Mouse (Mus musculus): ENCODE results near the gene Gpr160.
"Not testable (repeated sequence)": the region's sequence is repeated elsewhere in the genome, so short reads cannot be mapped to it uniquely, and the experiment has no call there.

Gene Gpr160

DNA sequence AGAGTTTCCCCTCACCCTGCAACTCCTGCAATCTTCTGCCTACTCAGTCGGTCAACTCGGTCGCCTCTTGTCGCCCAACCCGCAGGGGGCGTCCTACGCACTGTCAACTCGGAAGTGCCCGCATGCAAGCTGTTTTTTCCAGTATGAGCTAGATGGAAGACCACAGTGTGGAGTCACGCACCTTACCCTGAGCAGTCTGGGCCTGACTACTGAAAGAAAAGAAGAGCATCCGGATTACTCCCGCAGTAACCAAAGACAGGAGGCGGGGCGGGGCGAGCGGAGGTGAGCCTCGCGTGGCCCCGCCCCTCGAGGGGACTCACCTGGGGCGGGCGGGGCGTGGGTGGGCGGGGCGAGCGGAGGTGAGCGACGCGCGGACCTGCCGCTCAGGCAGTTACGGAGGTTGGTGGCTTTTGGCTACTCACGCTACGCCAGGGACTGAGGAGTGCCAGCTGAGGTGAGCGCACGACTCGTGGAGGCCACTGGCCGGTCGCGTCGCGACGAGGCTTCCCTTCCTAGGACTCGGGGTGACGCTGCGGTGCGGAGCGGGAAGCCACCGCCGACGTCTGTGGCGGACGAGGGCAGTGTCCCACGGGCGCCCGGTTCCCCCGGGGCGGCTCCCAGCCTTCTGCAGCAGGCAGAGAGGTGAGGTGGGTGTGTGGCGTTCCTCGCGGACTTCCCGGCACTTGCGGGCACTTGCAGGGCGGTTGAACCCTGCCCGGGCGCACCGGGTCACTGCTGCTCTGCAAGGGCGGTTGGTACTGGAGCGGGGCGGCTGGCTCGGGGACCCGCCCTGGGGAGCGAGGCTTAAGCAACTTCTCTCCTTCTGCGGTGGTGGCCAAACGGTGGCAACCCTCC is at the start of gene Gpr160:
TSS of gene Gpr160 (plus strand) at position 347 of the 855 bp plus-strand sequence.
- peak; percentile 50 for DNase-seq (ENCODE audit: low read depth)

DNA sequence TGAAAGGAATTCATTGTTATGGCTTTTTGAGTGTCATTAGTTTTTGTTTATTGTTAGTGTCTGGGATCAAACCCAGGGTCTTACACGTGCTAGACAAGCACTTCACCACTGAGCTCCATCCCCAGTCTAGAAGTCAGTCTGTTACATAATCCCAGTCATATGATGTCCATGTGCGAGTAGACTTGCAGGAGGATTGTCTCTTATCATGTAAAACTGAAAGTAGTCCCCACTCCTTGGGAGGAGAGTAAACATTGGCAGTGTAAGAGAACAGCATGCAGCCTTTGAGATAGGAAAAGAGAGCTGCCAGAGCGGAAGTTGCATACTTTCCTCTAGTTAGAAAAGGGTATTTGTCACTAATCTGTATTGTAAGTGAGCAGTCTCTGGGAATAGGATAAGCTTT is 42.9 kb upstream of the Gpr160 start:
- DNase-seq (ENCODE audit: low read depth) = no peak

DNA sequence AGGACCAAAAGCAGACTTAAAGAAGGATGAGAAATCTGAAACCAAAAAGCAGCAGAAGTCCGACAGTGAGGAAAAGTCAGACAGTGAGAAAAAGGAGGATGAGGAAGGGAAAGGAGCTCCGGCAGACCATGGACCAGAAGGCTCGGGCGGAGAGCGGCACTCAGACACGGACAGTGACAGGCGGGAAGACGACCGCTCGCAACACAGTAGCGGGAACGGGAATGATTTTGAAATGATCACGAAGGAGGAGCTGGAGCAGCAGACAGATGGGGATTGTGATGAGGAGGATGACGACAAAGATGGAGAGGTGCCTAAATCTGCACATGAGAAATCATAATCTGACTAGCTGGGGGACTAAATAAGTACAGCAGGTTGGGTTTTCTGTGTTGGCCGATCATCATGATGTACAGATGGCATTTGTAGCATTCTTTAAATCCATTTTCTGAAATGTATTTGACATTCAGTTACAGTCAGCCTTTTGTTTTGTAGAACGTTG is 37.1 kb upstream of the Gpr160 start:
- no peak for DNase-seq (ENCODE audit: low read depth)

DNA sequence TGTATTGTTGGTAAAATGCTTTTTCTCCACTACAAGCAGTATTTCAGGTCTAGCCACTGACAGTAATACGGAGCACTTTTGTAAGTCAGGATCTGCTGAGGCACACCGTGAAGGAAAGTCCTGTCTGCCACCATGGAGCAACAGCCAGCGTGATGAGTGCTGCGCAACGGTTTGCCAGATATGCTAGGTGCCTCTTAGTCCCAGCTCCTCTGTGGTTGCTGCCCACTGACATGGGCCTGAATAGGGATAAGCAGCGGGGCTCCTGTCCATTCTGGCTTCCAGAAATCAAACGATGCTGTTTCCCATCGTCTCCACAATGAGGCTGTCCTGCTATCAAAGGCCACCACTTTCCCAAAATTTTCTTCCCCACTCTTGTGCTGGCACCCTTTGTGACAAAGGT is 33.6 kb upstream of the Gpr160 start:
- DNase-seq (ENCODE audit: low read depth) = no peak

DNA sequence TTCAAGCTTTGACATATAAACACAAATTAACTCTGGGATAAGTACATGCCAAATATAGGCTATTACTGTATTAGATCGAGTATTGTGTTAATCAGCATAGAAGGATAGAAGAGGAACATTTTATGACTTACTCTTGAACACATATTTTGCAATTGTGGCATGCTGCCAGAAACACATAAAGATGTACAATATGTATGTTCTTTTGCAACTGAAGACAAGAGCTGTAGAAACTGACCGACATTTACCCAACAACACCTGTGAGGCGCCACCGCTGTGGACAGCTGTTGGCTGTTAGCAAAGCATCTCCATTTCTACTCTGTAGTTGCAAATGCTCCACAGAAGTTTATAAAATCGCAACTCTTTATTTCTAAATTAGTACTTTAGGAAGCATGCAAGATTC is 29.7 kb upstream of the Gpr160 start:
- DNase-seq (ENCODE audit: low read depth) = peak; percentile 38

DNA sequence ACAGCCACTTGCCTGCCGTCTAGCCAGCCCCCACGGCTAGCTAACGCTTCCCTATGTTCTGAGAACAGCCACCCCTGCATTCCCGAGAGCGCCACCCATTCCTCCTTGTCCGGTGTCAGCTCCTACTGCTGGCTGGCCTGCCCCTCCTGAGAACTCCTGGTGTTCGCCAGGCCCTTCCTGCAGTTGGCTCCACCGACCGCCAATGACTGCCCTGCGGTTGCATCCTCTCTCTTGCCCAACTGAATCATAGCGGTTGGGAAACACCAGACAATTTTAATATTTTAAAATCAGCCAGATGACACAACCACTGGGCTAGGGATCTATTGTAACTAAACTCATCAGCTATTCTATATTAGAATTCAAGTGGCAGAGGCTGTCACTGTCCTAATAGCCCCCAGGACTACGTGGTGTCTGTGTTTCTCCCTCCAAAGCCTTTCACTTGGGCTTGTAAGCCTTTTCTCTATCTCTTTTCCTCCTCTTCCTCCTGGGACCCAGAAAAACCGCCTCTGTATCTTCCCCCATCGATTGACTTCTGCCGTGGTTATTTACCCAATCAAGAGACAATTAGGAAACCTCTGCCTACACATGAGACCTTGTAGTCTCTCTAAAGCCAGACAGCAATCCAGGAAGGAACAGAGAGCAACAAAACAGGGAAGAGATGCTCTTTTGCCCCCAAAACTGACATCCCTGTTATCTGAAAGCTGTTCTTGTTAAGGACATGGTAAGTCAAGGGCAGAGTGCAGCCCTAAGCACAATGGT is 23.7 kb upstream of the Gpr160 start:
- peak; percentile 26 for DNase-seq (ENCODE audit: low read depth)

DNA sequence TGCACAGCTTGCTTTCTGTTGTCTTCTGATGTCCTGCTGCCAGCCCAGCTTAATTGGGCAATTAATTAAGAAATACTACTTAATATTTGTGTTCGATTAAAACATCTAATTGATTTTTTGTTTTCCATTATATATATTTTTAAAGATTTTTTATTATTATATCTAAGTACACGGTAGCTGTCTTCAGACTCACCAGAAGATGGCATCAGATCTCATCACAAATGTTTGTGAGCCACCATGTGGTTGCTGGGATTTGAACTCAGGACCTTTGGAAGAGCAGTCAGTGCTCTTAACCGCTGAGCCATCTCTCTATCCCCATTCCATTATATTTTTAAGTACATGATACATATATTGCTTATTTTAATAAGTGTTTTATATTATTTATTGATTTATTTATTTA is 22.5 kb upstream of the Gpr160 start:
- DNase-seq (ENCODE audit: low read depth) = no peak

DNA sequence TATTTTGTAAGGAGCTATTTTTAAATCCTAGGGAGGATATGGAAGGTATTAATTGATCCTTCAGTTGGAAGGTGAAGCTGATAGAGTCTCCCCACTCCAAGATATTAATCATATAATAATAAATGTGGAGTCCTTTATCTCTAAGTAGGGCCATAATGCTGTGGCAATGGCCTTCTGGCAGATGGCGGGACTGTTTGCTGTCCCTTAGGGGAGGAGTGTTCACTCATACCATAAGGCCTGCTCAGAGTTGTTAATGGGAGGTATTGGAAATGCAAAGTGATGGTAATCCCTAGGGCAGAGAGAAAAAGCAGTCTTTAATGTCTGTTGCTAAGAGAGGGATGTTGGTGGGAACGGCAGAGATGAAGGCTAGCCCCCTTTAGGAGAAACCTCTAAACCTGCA is 10.0 kb upstream of the Gpr160 start:
- no peak for DNase-seq (ENCODE audit: low read depth)

DNA sequence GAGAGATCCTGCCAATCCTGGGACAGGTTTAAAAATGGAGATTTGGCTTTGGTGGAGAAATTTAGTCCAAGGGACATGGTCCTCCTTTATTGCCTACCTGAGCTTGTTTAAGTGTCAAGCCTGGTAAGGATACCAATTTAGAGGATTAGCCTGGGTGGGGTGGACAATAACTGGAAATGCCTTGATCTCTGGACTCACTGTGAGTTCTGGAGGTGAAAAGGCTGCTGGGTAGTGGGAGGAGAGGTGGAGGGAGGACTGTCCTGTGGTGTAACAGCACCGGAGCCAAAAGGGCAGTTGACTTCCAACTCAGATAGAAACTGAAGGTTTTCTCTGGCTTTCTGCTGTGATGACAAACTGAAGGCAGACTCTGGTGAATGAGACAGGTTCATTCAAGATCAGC is 8.3 kb upstream of the Gpr160 start:
- no peak for DNase-seq (ENCODE audit: low read depth)

DNA sequence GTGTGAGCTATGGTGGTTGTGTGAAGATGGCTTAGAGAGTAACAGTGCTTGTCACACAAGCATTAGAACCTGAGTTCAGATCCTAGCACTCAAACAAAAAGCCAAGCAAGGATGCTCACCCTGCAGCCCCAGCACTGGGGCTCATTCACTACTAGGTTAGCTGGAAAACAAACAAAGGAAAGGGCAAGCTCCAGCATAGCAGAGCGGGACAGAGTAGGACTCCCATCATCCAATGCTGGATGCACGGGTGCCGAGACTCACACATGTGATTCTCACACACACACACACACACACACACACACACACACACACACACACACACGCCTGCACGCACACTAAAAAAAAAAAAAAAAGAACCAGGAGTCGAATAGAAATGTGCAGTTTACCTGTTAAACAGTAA is 4.3 kb upstream of the Gpr160 start:
- no peak for DNase-seq (ENCODE audit: low read depth)

DNA sequence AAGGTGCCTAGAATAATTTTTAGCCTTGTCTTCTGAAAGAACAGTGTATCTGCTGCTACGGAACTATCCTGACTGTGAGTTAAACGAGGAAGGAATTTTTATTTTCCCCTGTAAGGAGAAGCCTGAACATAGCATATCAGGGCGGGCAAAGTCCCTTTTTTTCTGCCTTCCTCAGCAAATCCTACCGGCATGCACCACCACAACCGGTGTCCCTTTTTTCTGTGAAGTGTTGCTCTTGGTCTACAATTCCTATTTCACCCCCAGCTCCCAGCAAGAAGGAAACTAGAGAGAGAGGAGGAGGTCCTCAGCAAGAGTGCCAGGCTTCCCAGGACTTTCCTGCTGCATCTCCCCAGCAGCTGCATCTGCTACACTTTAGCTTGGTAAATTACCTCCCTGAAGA is 2.2 kb upstream of the Gpr160 start:
- no peak for DNase-seq (ENCODE audit: low read depth)

DNA sequence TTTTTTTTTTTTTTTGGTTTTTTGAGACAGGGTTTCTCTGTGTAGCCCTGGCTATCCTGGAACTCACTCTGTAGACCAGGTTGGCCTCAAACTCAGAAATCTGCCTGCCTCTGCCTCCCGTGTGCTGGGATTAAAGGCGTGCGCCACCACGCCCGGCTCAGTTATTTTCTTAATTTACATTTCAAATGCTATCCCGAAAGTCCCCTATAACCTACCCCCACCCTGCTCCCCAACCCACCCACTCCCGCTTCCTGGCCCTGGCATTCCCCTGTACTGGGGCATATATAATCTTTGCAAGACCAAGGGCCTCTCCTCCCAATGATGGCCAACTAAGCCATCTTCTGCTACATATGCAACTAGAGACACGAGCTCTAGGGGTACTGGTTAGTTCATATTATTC is 3.8 kb downstream of the Gpr160 start:
- DNase-seq (ENCODE audit: low read depth) = not testable (repeated sequence)

DNA sequence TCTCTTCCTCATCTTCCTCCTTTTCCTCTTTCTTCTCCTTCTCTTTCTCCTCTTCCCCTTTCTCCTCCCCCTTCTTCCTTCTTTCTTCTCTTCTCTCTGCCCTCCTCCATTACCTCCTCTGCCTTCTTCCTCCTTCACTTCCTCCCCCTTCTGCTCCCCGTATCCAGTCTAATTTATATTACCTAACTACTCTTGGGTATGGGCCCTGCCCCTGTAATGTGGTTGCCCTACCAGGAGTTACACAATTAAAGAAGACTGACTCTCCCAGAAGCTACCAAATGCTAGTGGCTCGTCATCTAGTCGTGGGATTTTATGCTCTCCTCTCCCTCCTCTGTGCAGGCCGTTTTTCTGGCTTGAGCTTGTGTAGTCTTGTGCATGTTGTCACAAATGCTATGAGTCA is 5.0 kb downstream of the Gpr160 start:
- no peak for DNase-seq (ENCODE audit: low read depth)

DNA sequence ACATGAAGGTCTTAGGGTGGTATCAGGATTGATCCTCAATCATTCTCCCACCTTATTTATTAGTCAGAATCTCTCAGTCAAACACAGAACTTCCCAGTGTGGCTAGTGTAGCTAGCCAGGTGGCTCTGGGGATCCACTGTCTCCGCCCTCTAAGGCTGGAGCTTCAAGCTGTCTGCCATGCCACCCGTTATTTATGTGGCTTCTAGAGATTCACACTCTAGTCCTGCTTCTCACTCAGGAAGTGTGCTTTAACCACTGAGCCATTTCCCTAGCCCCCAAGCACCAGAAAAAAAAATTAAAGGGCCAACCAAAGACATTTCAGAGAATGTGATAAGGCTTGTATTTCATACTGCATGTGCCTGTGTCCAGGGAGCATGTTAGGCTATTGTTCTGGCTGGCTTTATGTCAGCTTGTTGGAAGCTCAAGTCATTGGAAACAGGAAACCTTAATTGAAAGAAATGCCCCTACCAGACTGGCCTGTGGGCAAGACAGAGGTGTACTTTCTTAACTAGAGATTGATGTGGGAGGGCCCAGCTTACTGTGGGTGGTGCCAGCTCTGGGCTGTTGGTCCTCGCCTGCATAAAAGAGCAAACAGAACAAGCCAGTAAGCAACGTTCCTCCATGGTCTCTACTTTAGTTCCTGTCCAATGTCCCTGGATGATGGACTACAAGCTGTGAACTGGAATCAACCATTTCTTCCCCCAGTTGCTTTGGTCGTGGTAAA is 8.1 kb downstream of the Gpr160 start:
- DNase-seq (ENCODE audit: low read depth) = no peak

DNA sequence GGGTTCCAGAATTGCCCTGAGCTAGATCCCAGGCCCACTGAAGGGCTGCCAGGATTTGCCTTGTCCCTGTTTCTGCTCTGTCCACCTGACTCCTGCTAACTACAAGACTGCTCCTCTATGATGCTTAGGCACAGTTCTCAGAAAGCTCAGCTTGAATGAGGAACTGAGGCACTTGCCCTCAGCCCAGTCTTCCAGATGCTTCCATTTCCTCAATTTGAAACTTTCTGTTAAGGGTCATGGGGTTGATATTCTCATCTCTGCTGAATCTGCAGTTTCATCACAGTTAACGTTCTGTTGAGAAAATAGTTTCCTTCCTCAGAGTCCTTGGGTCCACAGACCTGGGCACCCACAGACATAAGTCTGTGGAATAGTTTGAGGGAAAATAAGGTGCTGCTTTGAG is 8.9 kb downstream of the Gpr160 start:
- no peak for DNase-seq (ENCODE audit: low read depth)

DNA sequence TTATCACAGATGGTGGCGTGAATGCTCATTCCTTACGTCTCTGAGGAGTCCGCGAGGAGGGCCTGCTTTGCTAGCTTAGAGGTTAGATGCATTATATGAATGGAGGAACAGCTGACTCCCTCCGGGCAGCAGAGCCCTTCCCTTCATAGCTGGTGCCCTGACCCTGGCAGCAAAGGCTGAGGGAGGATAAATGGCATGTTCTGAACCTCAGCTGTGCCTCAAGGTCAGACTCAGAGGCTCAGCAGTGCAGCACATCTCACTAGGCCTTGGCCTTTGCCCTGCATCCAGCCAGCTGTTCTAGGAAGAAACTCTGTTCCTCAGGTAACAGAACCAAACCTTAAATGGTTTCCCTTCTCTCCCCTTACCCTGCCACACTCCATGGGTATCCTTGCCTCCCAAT is 12.4 kb downstream of the Gpr160 start:
- DNase-seq (ENCODE audit: low read depth) = no peak

DNA sequence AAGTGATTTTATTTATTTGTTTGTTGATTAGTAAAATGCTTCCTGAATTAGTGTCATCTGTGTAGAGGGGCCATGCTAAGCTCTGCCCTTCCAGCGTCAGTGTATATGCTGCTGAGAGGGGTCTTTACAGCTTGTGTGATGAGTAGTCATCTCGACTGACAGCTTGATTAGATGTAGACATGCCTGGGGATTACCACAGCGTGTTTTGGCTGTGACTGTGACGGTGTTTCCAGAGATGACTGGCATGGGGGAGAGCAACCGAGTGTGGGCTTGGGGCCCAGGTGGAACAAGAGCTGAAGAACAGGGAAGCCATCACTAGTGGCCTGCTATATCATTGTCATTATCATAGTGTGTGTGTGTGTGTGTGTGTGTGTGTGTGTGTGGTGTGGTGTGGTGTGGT is 12.9 kb downstream of the Gpr160 start:
- DNase-seq (ENCODE audit: low read depth) = no peak

DNA sequence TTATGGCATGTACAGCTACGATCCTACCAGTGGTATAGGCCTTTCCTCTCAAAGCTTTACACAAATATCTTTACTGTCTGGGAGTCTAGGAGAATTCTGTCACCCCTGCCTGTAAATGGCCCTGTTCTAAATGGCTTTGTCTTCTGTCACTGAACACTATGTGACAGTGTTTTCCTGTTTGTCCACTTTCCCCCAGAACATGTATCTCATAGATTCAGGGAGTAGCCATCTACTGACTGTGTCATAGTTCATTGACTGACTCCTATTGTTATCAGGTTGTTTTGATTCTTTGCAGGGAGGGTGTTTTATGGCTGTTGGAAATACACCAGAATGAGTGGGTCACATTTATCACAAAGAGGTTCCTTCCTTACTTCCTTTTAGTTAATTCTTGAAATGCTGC is 14.2 kb downstream of the Gpr160 start:
- DNase-seq (ENCODE audit: low read depth) = no peak

DNA sequence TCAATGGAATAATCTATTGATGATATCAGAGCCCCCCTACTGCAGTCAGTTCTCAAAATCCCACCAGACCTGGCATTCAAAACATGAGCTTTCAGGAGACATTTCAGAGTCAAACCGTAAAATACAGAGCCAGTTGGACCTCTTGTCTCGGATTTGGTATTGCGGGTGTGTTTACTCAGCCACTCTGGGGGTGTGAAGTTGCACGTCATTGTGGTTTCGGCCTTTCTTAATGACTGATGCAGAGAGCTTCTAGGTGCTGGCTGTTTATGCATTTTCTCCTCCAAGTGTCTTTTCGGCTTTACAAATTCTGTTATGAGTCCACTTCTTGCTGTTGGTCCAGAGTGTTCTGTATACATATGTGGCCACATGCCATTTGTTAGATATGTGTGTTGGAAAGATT is 21.0 kb downstream of the Gpr160 start:
- DNase-seq (ENCODE audit: low read depth) = no peak

DNA sequence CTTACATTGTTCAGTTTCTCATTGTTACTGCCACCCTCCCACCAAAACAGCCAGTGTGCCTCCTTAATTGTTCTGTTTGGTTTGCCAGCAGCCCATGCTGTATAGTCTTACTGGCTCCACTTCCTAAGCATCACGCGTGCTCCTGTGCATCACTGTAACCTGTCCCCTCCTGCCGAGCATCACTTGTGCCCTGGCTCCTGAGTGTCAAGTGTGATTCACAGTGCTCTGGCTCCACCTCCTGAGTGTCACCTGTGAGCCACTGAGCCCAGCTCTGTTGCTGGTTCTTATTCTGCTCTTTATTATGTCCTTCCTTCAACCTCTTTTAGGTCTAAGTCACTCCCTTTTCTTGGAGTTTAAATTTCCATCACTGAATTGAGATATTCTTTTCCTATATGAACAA is 31.7 kb downstream of the Gpr160 start:
- no peak for DNase-seq (ENCODE audit: low read depth)

DNA sequence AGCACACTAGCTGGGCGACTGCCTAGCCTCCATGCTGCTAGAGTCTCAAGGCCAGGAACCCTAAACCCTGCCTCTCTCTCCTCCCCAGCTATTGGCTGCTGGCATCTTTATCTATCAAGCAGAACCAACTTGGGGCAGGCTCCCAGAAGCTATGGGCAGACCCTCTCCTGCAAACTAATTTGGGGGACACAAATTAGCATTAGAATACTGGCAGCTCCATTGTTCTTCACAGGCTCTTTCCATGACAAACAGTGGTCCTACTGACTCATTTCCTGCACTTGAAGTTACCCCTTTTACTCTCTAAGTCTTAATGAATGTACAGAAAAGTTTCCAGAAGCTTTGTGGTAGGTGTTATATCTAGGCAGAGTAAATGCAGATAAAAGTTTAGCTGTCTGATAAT is 33.3 kb downstream of the Gpr160 start:
- no peak for DNase-seq (ENCODE audit: low read depth)

DNA sequence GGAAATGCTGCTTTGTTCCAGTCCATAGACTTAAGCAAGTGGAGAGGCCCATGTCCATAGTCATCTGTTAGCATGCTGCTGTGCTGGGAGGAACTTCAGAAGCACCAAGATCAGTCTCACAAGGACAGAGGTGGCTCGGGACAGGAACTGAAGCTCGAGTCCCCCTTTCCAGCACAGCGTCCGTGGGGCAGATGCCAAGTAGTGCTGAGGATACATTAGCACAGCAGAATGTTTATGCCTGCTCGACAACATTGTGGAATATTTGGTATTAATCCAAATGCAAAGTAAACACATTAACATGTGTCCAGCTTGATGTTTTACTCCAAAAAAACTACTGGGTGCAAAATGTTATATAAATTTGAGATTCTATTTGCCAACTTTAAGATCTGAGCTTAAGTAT is 41.0 kb downstream of the Gpr160 start:
- no peak for DNase-seq (ENCODE audit: low read depth)

DNA sequence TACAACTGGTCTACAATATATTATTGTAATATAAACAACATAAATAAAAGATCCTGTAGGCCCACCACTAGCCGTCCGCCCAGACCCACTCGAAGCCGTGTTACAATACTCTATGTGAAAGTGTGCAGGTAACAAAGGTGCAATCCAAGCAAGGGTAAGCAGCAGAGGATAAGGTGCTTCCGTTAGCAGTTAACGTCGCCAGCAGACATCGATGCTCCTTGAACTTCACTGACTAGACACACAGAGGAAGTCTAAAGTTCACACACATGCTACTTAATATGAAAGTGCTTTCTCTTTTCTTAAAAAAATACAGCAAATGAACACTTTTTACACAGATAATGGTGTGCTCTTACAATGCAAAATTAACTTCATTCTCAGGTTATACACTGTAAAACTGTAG is 43.7 kb downstream of the Gpr160 start:
- no peak for DNase-seq (ENCODE audit: low read depth)

Data from NIH3T3 (cell line).